Mouse (Mus musculus) stomach, embryonic 16.5 days (tissue): ENCODE results near the gene Zmiz2. TPM values are rescaled to one million over a fixed set of nuclear protein-coding genes. Genes with fewer than 3 reads are reported as not detected.
"Not testable (repeated sequence)": the region's sequence is repeated elsewhere in the genome, so short reads cannot be mapped to it uniquely, and the experiment has no call there.

Experiments
- ATAC-seq: fragments of 200-750 bp; cut with Nextera tagmentation; 2 replicates; pipeline ENCODE4 v1.8.0; 2017; ENCODE audit warnings: moderate number of reproducible peaks, moderate TSS enrichment; ENCODE audit not compliant: insufficient read depth, low FRiP score
- H3K27ac ChIP-seq: fragments of 300-500 bp; sonication (generic); 2 replicates; pipeline ENCODE4 v1.5.1; 2014; ENCODE audit warnings: low read length
- H3K27me3 ChIP-seq: fragments of 300-500 bp; sonication (generic); 2 replicates; pipeline ENCODE4 v1.6.1; 2014; ENCODE audit warnings: low read length, control low read depth, mixed read lengths; ENCODE audit not compliant: control insufficient read depth, insufficient read depth
- H3K36me3 ChIP-seq: fragments of 300-500 bp; sonication (generic); 2 replicates; pipeline ENCODE4 v1.6.1; 2014; ENCODE audit warnings: low read length; ENCODE audit not compliant: control insufficient read depth, insufficient read depth
- H3K4me1 ChIP-seq: fragments of 300-500 bp; sonication (generic); 2 replicates; pipeline ENCODE4 v1.6.1; 2014; ENCODE audit warnings: low read length, control low read depth, mixed read lengths; ENCODE audit not compliant: control insufficient read depth, insufficient read depth
- H3K4me2 ChIP-seq: fragments of 300-500 bp; sonication (generic); 2 replicates; pipeline ENCODE4 v1.6.1; 2014; ENCODE audit warnings: low read depth, low read length, mixed read lengths
- H3K4me3 ChIP-seq: fragments of 300-500 bp; sonication (generic); replicated peaks from 2 replicates; pipeline ENCODE4 v1.5.1; 2014; ENCODE audit warnings: mild to moderate bottlenecking, low read length
- H3K9ac ChIP-seq: fragments of 300-500 bp; sonication (generic); 2 replicates; pipeline ENCODE4 v1.6.1; 2014; ENCODE audit warnings: low read length
- H3K9me3 ChIP-seq: fragments of 300-500 bp; sonication (generic); replicated peaks from 2 replicates; pipeline ENCODE4 v1.6.1; 2016; ENCODE audit warnings: low read length, control low read depth; ENCODE audit not compliant: control insufficient read depth
- WGBS: fragments of 180-500 bp; shearing (Covaris S2); extraction: QIAGEN DNeasy Blood & Tissue Kit; methylation state at CpG from one replicate; pipeline ENCODE4 v1.1.7; 2014; 5-methylcytosine and 5-hydroxymethylcytosine counted together
- polyA plus RNA-seq: library from polyadenylated mRNA; unstranded; fragments of >200 nt; fragmentation: Nextera tagmentation; extraction: Ambion mirVana; gene quantifications from 2 replicates; pipeline ENCODE4 v1.2.1, GENCODE M21; 2015

Zmiz2 gene
- polyA plus RNA-seq, 1 experiment from 2014 or later: 9.8 TPM

- Histone ChIP-seq H3K27me3 (no peaks in the 10 kb centered on the region), H3K27ac (peak overlapping the region; percentile 99), H3K9ac (peak overlapping the region; percentile 97), H3K4me2 (peak overlapping the region; percentile 95), H3K4me1 (peaks cover 18% of the 10 kb centered on the region), H3K4me3 (peak overlapping the region; percentile 98), H3K36me3 (peaks cover 6% of the 10 kb centered on the region; the same call in 1 of the 2 replicates), H3K9me3 (no peaks in the 10 kb centered on the region)
- WGBS: under 1% methylated on average over 91 of the region's 102 CpGs
- peak; percentile 96 for ATAC-seq
Measured at GRCm38 (mm10) chr11:6415551-6416404, 26.9 kb downstream of the Zmiz2 start.

DNA sequence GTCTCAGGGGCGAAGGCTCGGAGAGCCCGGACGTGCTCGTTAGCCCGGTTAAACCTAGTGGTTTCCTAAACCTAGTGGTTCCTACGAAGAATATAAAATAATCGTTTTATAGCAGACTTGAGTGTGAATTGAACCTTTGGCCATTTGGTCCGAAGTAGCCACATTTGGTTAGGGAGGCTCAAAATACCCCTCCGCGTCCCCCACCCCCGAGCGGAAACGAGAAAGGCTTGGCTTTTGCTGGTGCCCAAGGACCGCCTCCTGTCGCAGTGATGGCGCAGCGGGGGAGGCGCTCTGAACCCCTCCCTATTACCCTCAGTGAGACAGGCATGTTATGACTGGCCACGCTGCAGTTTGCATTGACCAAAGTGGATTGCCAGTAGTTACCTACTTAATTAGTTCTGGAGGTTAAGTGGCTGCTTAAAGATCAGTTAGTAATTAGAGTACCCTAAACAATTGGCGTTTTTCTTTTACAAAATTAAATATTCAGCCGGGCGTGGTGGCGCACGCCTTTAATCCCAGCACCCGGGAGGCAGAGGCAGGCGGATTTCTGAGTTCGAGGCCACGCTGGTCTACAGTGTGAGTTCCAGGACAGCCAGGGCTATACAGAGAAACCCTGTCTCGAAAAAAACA lies 27.6 kb downstream of the Zmiz2 start:
- peak overlapping the region; percentile 95 for H3K4me2 ChIP-seq
- H3K4me3 ChIP-seq: peak overlapping the region; percentile 98
- H3K9ac ChIP-seq: peak overlapping the region; percentile 97
- H3K27me3 ChIP-seq: no peaks in the 10 kb centered on the region
- under 1% methylated on average over 30 of the region's 30 CpGs for WGBS
- peaks cover 18% of the 10 kb centered on the region for H3K4me1 ChIP-seq
- H3K36me3 ChIP-seq: peaks cover 8% of the 10 kb centered on the region; the same call in 1 of the 2 replicates
- ATAC-seq: peak; percentile 38; the same call in 1 of the 2 replicates
- peak overlapping the region; percentile 99 for H3K27ac ChIP-seq
- no peaks in the 10 kb centered on the region for H3K9me3 ChIP-seq

DNA sequence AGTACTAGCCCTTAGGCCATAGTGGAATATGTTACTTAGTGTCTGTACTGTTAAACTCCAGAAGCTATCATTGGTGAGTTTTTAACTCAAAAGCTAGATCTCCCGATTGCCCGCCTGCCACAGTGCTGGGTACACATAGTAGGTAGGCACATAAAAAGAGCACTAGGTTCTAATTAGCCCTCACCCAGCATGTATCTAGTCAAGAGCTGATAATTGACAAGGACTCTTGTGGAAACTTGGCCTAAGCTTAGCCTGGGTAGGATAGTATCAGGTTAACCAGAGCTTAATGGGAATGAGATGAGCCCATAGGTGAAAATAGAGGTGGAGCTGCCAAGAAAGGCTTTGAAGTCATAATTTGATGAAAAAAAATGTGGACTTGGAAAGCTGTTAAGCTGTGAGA lies 28.2 kb downstream of the Zmiz2 start:
- peak overlapping the region; percentile 99 for H3K27ac ChIP-seq
- H3K4me3 ChIP-seq: peak overlapping the region; percentile 98
- no peaks in the 10 kb centered on the region for H3K27me3 ChIP-seq
- peaks cover 18% of the 10 kb centered on the region for H3K4me1 ChIP-seq
- peak overlapping the region; percentile 95 for H3K4me2 ChIP-seq
- no peak for ATAC-seq
- 32% methylated on average over 2 of the region's 2 CpGs for WGBS
- no peaks in the 10 kb centered on the region for H3K9me3 ChIP-seq
- H3K36me3 ChIP-seq: peaks cover 8% of the 10 kb centered on the region; the same call in 1 of the 2 replicates
- H3K9ac ChIP-seq: peak overlapping the region; percentile 97

- Histone ChIP-seq H3K9me3 (no peaks in the 10 kb centered on the region), H3K4me1 (peaks cover 18% of the 10 kb centered on the region), H3K4me3 (peak overlapping the region; percentile 98), H3K36me3 (peaks cover 8% of the 10 kb centered on the region; the same call in 1 of the 2 replicates), H3K4me2 (peak overlapping the region; percentile 95), H3K27me3 (no peaks in the 10 kb centered on the region), H3K27ac (no peak overlapping the region; the same call in 1 of the 2 replicates), H3K9ac (peak overlapping the region; percentile 64)
- no peak for ATAC-seq
Measured at GRCm38 (mm10) chr11:6417490-6417889, 28.6 kb downstream of the Zmiz2 start.

GRCm38 (mm10) chr11:6418751-6419150 lies 29.9 kb downstream of the Zmiz2 start:
- WGBS: 73% methylated on average over 5 of the region's 5 CpGs
- no peaks in the 10 kb centered on the region for H3K9me3 ChIP-seq
- H3K4me3 ChIP-seq: no peak overlapping the region
- H3K4me2 ChIP-seq: no peak overlapping the region
- H3K36me3 ChIP-seq: peaks cover 8% of the 10 kb centered on the region; the same call in 1 of the 2 replicates
- no peak overlapping the region for H3K9ac ChIP-seq
- H3K27ac ChIP-seq: no peak overlapping the region
- ATAC-seq: no peak
- H3K27me3 ChIP-seq: no peaks in the 10 kb centered on the region
- H3K4me1 ChIP-seq: peaks cover 18% of the 10 kb centered on the region

GRCm38 (mm10) chr11:6419156-6419555 lies 30.3 kb downstream of the Zmiz2 start:
- not testable (repeated sequence) for H3K9ac ChIP-seq, ATAC-seq, H3K27ac ChIP-seq, H3K36me3 ChIP-seq, H3K4me2 ChIP-seq, H3K27me3 ChIP-seq, H3K4me3 ChIP-seq, H3K9me3 ChIP-seq
- H3K4me1 ChIP-seq: peaks cover 18% of the 10 kb centered on the region
- WGBS: 62% methylated on average over 4 of the region's 4 CpGs

GRCm38 (mm10) chr11:6420283-6420703 lies 31.4 kb downstream of the Zmiz2 start:
- Histone ChIP-seq H3K4me3 (no peak overlapping the region), H3K36me3 (peaks cover 8% of the 10 kb centered on the region; the same call in 1 of the 2 replicates), H3K4me2 (no peak overlapping the region), H3K9ac (no peak overlapping the region), H3K27ac (no peak overlapping the region), H3K9me3 (no peaks in the 10 kb centered on the region), H3K27me3 (no peaks in the 10 kb centered on the region), H3K4me1 (peaks cover 12% of the 10 kb centered on the region)
- ATAC-seq: no peak
- 13% methylated on average over 1 of the region's 1 CpGs for WGBS

DNA sequence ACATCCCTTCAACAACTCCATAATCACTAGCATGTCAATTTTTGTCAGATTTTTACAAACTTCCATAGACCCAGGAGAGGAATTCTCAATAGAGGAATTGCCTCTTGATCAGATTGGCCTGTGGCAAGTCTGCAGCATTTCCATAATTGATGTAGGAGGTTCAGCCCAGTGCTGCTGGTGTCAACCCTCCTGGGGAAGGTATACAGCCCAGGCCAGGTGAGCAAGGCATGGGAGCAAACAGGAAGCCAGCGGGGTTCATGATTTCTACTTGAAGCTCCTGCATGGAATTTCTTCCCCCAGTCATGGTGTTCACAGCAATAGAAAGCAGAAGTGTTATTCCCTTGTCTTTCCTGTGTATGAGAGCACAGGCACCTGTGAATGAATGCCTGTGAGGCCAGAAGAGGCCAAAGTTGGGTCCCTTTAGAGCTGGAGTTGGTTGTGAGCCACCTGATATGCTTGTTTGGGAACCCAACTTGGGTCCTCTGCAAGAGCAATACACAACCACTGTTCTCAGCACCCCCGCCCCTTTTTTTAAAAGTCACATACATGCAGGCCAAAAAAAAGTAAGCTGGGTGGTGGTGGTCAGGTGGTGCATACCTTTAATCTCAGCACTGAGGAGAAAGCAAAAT lies 32.0 kb downstream of the Zmiz2 start:
- ATAC-seq: no peak
- 66% methylated on average over 2 of the region's 2 CpGs for WGBS
- Histone ChIP-seq H3K9ac (no peak overlapping the region), H3K4me3 (no peak overlapping the region), H3K27me3 (no peaks in the 10 kb centered on the region), H3K27ac (no peak overlapping the region), H3K4me1 (peaks cover 12% of the 10 kb centered on the region), H3K9me3 (no peaks in the 10 kb centered on the region), H3K36me3 (peaks cover 8% of the 10 kb centered on the region; the same call in 1 of the 2 replicates), H3K4me2 (no peak overlapping the region)

DNA sequence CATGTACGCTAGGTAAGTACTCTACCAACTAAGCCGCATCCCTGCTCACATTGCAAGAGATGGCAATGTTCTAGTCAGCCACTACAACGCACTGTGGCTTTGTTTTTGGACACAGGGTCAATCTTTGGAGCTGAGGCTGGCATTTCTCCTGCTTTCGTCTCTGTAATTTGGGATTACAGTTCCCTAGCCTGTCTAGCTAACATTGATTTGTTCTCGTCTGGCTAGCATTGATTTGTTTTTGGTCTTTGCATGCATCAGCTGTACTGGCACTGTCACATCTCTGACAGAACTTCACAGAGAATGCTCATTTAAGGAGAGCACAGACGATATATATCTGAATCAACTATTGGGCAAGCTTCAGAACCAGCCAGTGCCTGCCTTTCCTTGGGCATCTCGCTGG lies 41.3 kb downstream of the Zmiz2 start:
- H3K4me3 ChIP-seq: no peak overlapping the region
- H3K27me3 ChIP-seq: no peaks in the 10 kb centered on the region
- H3K9me3 ChIP-seq: no peaks in the 10 kb centered on the region
- H3K27ac ChIP-seq: no peak overlapping the region
- ATAC-seq: no peak
- WGBS: 91% methylated on average over 7 of the region's 7 CpGs
- no peak overlapping the region for H3K9ac ChIP-seq
- H3K36me3 ChIP-seq: peaks cover 22% of the 10 kb centered on the region
- no peaks in the 10 kb centered on the region for H3K4me1 ChIP-seq
- no peak overlapping the region for H3K4me2 ChIP-seq
